Mouse (Mus musculus) frontal cortex, postnatal 10 days (tissue): ENCODE measurements around the gene Kcnj4.
A peak's percentile ranks its signal among the peaks of the same experiment; 100 is the strongest.

Source experiments
- DNase-seq, 2 experiments: peaks; one replicate each; pipeline ENCODE4 v3.0.0; 2022; ENCODE audit warnings: low spot score in 2 of 2, mixed read lengths in 1 of 2

Gene Kcnj4

DNA sequence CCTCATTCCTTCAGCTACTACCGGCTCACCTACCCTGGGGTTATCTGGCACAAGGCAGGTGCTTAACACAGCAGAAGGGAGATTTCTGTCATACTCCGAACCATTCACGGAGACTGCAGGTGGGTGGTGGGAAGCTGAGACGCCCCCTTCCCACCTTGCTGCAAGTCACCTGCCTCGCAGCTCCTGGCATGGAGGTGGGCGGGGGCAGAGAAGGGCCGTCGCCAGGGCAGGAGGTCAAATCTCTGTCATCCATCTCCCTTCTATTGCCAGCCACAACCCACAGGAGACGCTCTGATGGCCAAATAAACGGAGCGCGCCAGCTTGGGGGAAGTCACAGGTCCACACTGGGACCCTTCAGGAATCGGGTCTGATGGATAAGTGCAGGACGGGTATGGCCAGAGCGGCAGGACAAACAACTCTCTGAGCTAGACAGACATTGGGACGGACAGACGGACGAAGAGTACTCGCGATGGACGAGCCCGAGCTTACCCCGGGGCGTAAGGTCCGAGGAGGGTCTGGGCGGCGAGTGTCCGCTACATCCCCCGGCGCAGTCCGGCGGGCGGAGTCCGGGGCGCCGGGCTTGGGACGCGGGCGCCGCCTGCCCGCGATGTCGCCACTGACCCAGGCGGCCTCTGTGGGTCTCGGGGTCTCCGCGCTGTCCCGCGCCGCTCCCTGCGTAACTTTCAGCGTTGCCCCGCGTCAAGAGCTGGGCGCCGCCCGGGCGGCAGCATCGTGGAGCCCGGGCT is at the start of gene Kcnj4:
Gene Kcnj4 (minus strand): TSS at position 535 of the 746 bp plus-strand sequence.
- no peak for DNase-seq

DNA sequence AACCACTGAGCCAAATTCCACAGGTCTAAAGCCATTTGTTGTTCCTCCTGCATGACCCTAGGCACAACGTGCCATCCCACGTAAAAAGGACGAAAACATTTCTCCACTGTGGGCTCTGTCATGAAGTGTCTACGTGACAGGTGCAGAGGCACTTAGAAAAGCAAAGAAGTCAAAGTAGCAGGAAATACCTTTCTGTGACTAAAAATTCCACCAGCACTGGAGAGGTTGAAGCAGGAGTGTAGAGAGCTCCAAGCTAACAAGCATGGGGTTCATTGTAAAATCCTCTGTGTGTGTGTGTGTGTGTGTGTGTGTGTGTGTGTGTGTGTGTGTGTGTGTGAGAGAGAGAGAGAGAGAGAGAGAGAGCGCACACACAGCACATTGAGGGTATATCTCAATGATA is 47.5 kb upstream of the Kcnj4 start:
- DNase-seq, result no peak

GRCm38 (mm10) chr15:79548226-79548625 is 43.2 kb upstream of the Kcnj4 start:
- DNase-seq, result no peak

DNA sequence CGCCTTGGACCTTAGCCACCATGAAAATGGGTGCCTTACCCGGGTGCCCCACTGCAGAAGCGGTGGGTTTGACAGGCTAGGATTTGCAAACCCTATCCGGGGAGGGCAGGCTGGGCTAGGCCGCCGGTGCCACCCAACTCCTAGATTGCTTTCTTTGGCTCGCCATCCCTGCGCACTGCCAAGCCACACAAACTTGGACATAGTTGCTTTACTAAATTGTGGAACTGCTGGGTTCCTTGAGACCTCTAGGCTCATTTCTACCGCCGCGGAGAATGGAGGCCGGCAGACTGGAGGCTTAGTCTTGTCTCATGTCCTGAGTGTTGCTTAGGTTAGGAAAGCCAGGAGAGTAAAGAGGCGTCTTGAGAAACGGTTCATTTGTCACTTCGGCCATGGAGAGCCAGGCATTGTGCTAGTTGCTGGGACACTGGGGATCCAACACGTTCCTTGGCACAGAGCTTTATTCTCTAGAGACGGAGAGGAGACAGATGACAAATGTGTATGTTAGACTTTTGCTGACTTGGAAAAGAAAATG is 42.3 kb upstream of the Kcnj4 start:
- DNase-seq, result no peak

GRCm38 (mm10) chr15:79546410-79547288 is 41.6 kb upstream of the Kcnj4 start, which contains the start of gene Ddx17:
TSS of gene Ddx17 (minus strand) at chr15:79546741.
- peak; percentile 95 to 99 for DNase-seq

DNA sequence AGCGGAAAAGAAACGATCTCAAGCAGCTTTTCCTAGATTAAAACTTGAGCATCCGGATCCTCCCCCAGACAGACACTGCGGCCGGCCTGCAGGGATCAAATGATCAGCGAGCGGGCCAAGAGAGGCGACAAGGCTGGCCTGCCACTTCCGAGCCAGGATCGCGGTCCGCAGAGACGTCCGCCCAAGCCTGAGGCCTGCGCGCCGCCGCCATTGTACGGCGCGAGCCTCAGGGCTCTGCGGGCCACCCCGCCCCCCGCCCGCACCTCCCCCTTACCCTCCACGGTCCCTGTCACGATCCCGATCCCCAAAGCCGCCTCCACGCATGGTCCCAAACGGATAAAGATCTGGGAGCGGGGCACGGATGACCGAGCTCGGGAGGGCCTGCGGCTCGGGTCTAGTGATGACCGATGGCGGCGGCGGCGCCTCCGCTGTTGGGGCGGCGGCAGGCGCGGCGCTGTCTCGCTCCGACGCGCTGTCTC is 40.9 kb upstream of the Kcnj4 start:
- no peak for DNase-seq

DNA sequence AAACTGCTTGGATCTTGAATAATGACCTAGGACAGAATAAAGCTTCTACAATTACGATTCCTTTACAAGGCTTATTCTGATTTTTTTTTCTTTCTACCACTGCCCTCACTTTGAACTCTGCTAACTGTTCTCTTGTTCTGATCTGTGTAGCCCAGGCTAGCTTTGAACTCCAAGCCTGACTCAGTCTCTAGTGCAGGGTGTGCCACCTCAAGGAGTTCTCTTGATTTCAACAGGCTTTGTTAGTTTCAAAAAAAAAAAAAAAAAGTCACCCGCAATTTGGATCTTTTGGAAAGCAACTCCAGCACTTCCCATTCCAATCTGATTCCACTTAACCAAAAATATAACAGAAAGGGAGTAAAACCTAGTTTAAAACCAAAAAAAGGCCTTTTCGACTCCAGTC is 40.5 kb upstream of the Kcnj4 start:
- DNase-seq, result no peak

GRCm38 (mm10) chr15:79543968-79544367 is 38.9 kb upstream of the Kcnj4 start:
- DNase-seq, result no peak

DNA sequence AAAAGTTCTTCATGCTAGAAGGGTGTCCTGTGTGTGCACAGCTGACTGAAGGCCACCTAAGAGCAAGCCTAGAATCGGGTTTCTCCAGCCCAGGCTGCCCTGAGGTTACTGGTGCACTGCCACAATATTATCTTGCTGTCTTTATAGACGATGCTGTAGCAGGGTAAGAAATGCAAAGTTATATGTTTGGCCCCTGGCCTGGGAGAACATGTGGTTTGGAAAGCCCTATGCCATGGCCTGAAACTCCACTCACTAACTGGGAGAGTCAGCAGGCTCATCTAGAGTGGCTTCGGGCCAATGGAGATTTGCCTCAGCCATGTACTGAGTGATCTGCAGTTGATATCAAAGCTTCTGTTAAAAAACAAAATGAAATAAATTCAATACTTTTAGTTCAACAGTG is 28.8 kb upstream of the Kcnj4 start:
- no peak for DNase-seq

- no peak for DNase-seq
Measured at GRCm38 (mm10) chr15:79529935-79530334, 24.9 kb upstream of the Kcnj4 start.

- DNase-seq, result no peak
Measured at GRCm38 (mm10) chr15:79527991-79528639, 23.1 kb upstream of the Kcnj4 start.

DNA sequence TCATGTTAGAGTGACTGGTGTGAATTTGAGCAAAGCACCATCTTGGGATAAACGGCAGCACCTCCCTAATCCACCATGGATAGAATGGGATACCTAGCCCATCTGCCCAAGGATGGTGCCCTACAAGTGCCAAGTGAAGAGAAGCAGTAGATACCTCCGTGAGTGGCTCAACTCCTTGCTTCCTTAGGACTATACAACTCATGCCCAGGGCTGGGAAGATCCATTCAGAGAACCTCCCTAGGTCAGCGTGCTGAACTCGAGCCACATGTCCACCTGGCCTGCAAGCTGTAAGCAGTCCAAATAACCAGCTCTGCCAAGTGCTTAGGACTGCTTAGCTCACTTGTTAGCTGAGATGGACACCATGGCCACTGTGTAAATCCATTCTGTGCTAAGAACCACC is 22.2 kb upstream of the Kcnj4 start:
- no peak for DNase-seq

DNA sequence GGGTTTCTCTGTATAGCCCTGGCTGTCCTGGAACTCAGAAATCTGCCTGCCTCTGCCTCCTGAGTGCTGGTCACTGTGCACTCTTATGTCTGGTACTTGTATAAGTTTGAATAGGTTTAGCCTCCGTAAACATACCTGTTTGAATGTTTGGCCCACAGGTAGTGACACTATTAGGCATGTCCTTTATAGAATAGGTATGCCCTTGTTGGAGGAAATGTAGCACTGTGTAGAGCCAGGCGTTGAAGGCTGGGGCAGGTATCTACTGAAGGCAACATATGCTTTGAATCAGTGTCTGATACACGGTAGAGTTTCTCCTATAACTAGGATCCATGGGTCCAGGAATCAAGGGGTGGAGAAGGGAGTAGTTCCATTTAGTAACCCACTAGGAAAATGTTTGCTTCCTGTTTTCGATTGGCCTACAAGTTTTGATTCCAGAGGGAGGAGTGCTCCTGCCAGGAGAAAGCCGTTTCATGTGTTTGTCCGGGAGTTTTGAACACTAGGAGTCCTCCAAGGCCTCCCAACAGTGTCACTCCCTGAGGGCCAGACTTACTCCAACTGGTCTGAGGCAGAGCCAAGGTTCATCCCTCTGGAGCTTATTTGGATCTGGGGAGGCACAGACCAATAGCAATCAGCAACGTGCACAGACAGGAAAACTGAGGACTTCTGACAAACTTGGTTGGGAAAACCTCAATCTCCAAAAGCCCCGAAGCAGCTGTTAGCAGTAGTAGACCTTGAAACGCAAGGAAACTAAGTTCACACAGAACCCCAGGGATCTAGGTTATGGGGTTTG is 21.1 kb upstream of the Kcnj4 start:
- no peak for DNase-seq

GRCm38 (mm10) chr15:79525564-79525963 is 20.5 kb upstream of the Kcnj4 start:
- DNase-seq, result no peak

- DNase-seq, result no peak
Measured at GRCm38 (mm10) chr15:79519400-79520220, 14.6 kb upstream of the Kcnj4 start.

DNA sequence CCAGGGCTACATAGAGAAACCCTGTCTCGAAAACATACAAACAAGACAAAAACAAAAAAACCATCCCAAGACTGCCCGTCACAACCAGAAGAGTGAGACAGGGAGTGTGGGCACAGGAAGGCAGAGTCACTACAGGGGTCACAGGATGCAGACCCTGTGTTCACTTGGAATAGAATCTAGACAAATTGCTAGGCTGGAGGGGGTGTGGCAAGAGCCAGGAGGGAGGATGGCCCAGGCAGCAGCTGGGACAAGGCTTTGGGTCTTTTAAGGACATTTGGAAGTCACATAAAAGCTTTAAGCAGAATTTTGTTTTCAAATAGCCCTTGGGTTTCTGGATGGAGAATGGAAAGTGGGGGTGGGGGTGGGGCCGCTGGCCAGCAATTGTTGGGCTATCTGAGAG is 13.5 kb upstream of the Kcnj4 start:
- DNase-seq, result no peak

GRCm38 (mm10) chr15:79517710-79518109 is 12.7 kb upstream of the Kcnj4 start:
- no peak for DNase-seq

- DNase-seq, result no peak
Measured at GRCm38 (mm10) chr15:79516171-79517096, 11.4 kb upstream of the Kcnj4 start, which contains the start of gene Kdelr3. TSS of gene Kdelr3 (plus strand) at chr15:79516411.

DNA sequence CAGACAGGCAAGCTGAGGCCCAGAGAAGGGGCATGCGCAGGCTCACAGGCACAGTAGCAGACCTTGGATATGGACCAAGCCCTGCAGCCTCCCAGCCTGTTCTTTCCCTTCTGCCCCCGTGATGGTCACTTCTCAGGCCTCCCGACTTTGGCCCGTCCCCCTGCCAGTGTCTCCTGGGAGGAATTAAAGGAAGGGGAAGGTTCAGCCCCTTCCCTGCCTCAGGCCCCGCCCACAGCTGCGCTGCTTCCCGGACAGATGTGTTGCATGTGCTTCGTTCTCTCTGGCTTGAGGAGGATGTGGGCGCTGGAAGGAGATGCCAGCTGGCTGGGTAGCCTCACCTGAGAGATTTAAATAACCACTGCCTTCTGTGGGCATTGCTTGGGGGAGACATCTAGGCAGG is 8.9 kb upstream of the Kcnj4 start:
- no peak for DNase-seq
